Mouse (Mus musculus) kidney, adult 8-10 months (tissue): ENCODE measurements around the gene Gm7694.

Experiments used
- DNase-seq, 2 experiments: peaks; one replicate each; pipeline ENCODE4 v3.0.0; 2022

The Gm7694 gene

DNA sequence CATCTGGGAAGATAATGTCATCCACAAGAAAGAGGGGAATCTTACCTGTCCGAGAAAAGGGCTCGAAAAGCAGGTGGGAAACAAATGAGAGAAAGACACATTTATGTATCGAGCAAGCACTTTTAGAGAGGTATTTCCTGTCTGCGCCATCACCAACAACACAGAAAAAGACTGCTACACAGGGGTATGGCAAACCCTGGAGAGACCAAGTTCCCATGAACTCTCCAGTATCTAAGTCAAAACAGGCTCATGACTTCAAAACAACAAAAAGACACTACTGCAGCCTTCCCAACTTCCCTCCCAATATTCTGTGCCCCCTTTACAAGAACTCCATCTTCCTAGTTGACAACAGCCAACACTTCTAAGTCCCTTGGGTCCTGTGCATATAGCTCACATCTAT is at the start of gene Gm7694:
Gm7694 (minus strand) TSS at position 101 of the 400 bp plus-strand sequence.
- DNase-seq, result no peak

DNA sequence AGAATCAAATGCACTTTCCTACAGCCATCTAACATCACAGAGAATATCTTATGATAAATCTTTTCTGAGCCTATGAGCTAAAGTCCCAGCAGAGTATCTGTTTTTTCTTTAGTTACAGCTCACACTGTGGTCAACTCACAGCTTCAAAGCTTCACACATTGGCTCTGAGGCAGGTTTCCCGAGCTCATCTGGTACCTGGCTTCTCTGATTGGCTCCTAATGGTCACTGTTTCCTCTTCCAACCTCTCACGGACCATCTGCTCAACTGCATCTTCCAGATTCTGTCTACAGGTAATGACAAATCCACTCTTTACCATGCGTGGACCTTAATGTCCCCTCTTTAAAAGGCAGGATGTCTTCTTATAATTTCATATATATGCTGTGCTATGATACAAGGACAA is 47.2 kb upstream of the Gm7694 start:
- DNase-seq, result no peak

DNA sequence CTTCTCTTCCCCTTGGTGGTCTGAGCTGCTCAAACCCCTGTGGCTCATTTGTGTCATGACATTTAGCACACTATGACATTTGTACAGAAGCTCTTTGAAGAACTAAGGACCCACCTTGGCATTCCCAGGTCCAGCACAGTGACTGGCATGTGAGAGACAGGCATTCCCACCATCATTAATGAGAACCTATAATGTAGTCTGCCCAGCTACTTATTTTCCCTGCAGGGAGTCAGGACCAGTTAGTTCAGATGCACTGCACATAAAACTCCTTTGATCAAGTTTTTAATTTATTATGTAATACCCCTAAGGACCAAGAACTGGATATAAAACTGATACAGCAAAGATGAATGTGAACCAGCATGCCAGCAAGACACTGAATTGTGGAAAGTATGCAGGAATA is 44.9 kb upstream of the Gm7694 start:
- no peak for DNase-seq

DNA sequence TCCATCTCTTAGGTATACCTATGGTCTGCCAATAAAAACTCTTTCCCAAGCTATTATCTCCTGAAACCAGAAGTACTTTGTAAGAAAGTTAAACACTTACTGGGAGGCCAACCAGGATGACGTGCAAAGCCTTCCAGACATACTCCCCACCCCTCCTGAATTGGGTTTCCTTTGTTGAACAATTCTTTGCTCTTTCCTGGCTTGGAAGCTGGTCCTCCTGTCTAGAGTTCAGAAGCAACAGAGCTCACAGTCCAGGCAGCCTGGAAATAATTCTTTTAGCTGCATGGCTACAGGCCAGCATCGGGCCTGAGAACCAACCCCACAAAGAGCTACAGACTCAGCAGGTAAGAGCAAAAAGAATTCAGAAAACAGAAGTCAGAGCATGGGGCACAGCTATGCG is 40.1 kb upstream of the Gm7694 start:
- DNase-seq, result peak; percentile 64 to 67

DNA sequence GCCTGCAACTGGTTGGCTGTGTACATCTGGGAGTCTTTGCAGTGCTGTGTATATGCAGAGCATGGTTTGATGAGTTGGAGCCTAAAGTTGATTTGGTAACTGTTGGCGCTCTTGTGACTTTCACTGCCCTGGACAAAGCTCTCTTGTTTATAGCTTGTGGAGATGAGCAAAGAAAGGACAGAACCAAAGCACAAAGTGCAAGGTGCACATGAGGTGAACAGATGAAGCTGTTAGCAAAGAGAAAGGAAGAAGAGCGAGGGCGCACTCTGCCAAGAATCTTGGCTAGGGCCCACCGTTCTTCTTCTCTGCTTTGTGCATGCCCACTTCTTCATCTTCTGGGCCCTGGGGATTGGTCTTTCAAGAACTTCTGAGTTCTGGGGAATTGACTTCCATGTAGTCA is 37.8 kb upstream of the Gm7694 start:
- DNase-seq, result peak; percentile 31 to 58

DNA sequence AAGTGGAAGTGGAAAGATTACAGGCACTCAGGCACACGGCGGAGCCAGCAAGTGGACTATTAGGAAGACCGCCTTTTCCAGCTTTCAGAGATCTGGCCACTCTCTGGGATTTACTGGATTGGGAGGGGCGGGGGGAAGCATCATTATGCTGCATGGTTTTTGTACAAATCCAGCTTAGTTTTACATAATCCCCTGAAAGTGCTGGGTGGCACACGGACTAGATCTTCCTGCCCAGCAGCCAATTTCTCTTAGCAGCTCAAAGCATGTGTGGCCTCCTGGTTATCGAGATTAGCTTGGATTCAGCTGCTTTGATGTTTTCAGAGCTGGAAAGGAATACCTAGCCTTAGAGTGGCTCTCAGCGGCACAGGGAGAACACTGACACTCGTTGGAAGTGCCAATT is 36.9 kb upstream of the Gm7694 start:
- no peak for DNase-seq

DNA sequence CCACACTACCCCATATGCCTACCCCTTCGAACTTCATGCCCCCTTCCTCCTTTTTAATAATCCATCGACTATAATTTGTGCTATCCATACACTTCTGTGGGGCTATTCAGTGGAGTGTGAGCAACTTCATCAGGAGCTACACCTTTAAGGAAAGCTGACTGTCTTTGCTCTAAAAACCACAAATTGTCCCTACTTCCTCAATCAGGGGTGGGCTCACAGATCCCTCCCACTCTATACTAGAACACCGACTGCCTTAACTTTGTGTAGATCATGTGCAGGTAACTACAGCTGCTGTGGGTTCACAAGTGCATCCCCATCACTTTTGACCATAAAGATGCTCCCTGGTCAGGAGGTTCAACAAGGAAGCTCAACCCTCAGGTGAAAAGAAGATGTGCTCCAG is 33.8 kb upstream of the Gm7694 start:
- DNase-seq, result no peak

DNA sequence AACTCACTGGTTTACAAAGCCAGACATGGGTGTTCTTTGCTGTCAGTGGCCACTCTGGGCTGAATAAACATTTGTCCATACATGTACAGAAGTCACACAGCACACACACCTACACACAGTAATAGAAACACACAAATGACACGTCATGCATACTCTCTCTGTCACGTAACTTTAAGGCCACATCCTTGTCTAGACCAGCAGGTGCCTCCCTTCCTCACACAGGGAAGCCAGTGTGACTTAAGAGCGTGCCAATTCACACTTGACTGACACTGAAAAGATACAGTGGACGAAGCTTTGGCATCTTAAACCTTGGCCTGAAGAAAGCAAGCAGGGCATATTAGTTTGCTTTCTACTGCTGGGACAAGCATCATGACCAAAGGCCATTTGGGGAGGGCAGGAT is 26.6 kb upstream of the Gm7694 start:
- peak; percentile 5 to 11 for DNase-seq

DNA sequence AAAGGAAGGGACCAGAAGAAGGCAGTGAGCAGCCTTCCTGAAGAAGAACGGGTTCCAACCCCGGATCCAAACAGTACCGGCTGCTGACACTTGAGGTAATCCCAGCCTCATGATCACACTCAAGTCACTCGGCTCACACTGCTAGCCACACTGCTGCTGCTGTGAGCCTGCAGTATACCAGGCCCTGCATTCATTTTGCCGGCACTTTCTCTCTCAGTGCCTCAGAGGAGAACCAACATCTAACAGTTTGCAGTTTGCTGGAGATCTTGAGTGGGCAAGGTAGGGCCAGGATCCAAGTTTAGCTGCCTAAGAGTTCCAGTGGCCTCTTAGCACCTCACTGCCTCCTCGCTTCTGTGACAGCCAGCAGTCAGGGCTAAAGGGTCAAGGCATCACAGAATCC is 25.8 kb upstream of the Gm7694 start:
- DNase-seq, result no peak

DNA sequence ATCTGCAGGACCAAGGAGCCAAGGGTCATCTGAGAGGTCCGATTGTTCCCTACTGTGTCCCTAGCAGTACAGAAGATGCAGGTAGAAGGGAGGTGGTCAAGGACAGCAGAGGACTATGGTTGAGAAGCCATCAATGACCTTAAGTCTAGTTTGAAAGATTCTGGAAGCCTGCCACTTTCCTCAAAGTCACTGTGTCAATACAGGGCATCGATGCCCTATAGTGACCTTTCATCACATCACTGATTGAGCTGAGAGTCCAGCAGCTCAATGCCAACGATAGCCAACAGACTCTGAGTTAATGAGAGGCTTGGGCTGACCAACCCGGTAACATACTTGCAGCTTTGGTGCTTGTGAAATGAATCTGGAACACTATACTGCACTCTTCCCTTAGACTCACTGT is 19.1 kb upstream of the Gm7694 start:
- no peak for DNase-seq

DNA sequence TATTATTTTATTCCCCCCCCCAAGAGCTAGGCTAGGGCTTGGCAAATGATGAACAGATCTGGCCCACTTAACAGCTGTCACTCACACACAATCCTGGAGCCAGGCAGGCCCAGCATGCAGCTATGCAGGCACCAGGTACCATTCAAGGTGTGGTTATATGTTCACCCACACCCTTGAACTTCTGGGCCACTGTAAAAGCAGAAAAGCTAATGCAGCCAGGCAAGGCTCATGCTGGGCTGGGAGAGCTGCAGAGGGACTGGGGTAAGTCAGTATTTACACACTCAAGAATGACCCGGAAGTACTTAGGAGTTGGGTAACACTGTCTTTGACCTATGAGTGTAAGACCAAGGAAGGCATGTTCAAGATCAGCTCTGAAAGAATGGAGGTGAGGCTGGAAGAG is 18.2 kb upstream of the Gm7694 start:
- DNase-seq, result no peak

DNA sequence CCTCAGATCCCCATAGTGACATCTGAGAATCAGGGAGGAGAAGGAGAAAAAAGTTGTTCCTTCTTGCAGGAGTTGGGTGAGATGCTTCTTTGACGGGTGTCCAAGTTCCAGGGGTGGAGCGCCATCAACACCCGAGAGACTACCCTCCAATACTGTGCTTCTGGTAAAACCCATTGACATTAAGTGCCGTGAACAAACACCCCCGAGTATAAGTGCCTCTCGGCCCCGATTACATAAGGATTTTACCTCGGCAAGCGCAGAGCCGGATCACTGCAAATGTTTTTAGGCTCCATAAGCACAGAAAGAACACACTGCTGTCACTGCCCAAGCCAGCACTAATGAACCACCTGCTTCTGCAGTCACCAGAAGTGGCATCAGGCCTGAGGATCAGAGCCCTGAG is 16.9 kb upstream of the Gm7694 start:
- DNase-seq, result no peak

DNA sequence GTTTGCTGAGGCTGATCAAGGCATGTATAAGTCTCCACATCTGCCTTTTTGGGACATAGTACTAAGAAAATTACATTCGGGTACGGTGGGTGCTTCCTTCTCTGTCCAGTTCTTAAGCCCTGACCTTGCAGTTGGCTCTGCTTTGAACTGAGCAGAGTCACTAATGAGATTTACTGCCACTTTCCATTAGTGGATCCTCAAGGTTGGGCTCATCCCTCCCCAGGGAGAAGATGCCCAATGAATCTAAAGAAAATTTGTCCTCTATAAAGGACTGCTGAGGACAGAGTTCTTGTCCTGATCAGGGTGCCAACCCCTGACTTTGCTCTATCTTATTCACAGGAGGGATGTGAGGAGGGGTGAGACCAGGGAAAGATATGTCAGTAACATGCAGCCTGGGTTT is 15.9 kb upstream of the Gm7694 start:
- DNase-seq, result no peak

DNA sequence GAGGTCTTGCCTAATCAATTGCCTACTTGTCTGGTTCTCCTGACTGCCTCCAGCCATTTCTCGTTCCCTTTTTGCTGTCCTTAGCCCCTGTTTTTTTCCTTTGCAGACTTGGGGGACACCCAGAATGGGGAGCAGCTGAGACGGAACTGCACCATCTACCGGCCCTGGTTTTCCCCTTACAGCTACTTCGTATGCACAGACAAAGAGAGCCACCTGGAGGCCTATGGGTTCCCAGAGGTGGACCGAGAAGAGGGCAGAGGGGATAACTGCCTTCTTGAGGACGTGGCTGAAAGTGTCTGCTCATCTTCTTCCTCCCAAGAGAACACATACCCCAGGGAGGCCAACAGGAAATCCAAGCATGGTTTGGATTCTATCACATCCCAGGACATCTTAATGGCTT is 5.3 kb upstream of the Gm7694 start:
- no peak for DNase-seq

DNA sequence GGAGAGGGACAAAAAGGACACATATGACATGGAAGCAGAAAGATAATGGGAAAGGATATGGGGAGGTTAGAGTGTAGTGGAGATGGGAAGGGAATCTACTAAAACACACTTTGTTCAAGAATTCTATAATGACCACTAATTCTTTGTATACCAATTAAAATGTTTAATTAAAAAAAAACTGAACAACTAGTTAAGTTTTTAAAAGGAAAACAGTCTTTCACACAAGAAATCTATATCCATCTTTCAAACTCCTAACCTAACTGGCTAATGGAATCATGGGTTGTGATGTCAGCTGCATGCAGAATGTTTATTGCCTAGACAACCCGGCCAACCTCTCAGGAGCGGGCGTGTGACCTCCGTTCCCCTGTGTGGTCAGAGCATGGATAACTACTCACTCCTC is 2.4 kb upstream of the Gm7694 start, which contains the start of gene Spata46:
Spata46 (plus strand) TSS at position 301 of the 400 bp plus-strand sequence.
- no peak for DNase-seq

DNA sequence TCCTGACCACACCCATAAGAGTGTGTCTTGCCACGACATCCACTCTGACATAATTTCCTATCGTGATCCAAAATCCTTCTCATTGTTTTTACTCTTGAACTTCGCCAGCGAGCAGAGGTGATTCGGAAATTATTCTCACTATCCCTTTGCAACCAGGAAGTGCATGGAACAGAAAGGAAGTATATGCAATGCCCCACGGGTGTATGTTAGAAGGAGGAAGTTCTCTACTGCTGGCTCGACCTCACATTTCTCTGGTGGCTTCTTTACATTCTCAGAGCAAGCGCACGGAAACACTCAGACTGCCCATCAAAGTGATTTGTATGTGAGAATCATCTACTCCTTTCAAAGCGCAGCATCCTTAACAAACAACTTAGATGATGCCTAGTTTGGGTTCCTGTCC is 1.1 kb downstream of the Gm7694 start:
- no peak for DNase-seq

DNA sequence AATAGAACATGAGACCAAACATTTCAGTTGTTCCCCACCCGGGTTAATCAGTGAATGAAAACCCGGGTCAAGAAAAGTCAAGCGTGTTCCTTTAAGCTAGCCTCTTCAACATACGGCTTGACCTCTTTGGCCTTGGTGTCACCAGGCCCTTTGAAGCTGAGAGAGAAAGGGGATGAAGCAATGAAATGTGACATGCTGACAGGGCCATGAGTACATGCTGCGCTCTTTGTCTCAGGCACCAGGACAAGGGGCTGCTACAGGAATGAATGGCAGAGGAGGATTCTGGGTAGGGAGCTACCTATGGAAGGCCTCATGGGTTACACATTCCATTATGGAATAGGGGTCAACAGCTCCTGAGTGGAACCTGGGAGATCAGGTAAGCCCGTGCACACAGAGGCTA is 3.0 kb downstream of the Gm7694 start:
- no peak for DNase-seq

DNA sequence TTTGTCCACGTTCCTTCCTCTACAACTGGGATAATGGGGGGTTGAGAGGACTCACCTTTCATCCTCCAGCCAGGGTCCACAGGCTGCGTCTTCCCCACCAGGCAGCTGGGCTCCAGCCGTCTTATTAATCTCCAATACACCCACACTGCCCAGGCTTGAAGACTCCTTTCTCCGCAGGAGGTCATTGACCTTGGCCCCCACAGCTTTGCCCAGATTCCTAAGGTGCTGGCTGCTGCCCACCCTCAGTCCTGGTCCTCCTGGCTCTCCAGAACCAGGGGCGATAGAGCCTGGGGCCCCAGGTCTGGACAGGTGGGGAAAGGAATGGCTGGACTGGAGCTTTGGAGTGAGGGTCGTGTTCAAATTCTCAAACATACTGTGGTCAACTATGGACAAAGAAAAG is 3.7 kb downstream of the Gm7694 start:
- no peak for DNase-seq

DNA sequence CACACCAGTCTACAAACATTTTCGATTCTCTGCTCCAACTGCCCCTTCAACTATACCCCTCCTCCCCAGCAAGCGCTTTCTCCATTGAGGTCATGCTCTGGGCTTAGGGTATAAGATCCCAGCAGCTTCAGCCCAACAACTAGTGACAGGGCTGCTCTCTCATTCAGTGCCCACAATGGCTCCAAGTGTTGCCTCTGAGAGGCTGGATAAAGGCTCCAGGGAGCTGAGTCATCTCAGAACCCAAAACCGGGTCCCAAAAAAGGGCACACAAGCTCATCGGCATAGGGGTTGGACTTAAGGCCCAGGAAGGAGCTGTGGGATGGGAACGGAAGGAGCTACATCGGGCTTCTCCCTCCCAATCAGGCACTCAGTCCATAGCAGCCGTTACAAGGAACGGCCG is 4.4 kb downstream of the Gm7694 start:
- DNase-seq, result no peak

DNA sequence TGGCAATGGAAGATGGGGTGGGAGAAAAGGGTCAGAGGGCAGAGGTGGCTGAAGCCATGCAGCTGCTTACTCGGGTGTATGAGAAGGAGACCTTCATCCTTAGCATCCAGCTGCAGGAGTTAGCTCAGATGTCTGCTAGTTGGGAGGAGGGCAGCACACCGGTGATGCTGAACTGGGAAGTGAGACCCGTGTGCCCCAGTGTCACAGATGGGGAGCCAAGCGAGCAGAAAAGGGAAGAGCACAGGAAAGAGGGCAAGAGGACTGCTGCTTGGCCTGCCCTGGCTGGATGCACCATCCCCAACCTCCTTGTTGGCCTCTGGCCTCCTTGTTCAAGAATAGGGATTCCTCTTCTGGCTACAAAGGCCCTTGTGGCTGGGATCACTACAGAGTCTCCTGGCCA is 6.6 kb downstream of the Gm7694 start:
- DNase-seq, result no peak

DNA sequence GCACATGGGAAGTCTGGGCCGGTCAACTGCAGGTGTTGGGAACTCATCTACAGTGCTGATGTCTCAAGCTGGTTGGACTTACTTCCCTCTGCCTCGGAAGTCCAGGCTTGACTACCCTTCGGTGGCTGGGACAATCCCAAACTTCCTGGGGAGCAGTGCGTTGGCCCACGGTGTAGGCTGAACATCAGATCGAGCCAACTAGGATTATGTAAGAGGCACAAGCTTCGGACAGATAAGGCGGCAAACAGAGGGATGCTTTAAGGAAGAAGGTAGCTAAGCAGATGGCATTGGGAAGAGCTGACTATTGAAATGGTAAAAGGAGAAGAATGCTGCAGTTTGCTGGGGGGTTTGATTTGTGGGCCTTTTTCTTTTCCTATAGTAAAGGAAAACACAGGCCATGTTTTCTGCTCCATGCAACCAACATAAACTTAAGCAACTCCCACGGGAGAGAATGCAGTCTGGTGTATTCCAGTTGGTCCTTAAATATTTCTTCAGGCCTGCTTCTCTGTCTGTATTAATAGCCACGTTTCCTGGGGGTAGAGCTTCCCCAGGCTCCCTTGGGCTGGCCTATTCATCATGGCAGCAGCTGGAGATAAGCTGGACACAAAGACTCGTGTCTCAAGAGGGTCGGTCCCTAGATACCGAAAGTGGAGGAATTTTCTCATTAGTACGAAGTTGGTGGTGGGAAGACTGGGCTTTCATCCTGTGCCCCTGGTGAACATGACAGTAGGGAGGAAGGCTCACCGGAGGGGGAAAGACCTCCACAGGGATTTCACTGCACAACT is 11.2 kb downstream of the Gm7694 start:
- no peak for DNase-seq

DNA sequence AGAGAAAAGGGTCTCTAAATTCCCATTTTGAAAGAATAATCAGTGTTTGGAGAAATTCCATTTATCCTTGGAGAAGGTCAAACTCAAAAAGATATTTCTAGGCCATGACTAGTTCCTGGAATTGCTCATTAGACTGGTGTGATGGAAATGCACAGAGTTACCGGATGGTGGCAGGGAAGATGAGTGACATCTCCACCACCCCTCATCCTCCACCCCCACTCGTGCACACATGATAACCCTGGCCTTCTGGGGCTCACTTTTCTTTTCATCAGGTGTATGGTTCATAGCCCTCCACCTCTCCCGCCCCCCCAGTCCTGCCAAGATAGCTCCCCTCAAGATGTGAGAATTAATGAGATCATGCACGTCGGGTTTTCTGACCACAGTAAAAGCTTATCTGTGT is 12.9 kb downstream of the Gm7694 start:
- DNase-seq, result no peak

DNA sequence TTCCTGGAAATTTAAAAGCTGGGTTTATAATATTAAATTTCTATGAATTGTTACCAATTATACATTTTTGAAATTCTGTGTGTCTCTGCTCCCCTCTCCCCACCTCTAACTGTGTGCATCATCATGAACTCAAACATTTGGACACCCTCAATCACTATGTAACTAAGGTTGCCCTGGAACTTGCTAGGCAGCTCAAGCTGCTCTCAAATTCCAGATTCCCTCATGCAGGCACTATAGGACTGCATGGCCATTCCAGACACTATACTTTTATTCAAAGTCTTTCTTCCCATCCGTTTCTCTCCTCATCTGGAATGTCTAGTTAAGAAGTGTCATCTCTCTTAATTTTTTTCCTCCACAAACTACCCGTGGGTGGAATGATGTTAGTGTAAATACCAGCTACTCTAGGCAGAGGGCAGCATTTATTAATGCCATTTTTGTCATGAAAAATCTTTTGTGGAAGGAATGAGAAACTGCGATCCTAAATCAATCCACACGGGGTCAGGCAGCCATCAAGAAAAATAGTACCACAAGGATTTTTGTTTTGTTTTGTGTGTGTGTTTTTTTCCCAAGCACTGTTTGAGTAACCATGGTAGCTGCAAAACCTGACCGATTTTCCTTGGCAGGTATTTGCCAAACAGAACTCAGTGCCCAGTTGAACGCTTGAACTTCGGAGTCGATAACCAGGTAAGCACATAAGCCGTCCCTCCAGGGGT is 13.7 kb downstream of the Gm7694 start:
- DNase-seq, result peak; percentile 59 to 69

DNA sequence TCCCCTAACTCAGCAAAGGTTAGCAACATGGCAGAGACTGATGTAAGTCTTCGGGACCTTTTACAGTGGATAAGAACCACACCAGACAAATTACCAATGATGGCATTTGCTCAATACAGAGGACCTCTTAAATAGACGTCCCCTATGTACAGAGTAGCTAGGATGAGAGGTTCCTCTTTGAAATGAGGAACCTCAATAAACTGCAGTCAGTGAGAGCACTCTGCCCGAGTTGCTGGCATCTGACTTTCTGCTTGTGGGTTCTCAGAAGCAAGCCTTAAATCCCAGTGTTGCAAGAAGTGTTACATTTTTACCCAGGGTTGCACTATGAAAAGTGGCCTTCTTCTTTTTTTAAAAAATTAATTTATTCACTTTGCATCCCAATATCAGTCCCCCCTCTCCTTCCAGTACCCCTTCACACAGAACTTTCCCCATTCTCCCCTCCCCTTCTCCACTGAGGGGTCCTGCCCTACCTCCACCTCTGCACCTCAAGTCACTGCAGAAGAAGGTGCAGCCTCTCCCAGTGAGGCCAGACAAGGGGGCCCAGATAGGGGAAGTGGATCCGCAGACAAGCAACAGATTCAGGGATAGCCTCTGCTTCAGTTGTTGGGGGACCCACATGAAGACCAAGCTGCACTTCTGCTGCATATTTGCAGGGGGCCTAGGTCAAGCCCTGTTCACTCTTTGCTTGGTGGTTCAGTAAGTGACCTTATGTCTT is 23.6 kb downstream of the Gm7694 start:
- DNase-seq, result no peak
